Mouse (Mus musculus): ENCODE results near the gene Gtpbp4.
"Not testable (repeated sequence)": the region's sequence is repeated elsewhere in the genome, so short reads cannot be mapped to it uniquely, and the experiment has no call there.

Gtpbp4 gene

GRCm38 (mm10) chr13:8972369-8972768 is 23.5 kb downstream of the Gtpbp4 start:
- no peak for DNase-seq (ENCODE audit: low spot score in 2 of 2)

GRCm38 (mm10) chr13:8967742-8968141 is 28.1 kb downstream of the Gtpbp4 start:
- DNase-seq (ENCODE audit: low spot score in 2 of 2) = no peak

GRCm38 (mm10) chr13:8965224-8965623 is 30.7 kb downstream of the Gtpbp4 start:
- DNase-seq (ENCODE audit: low spot score in 2 of 2) = no peak

- DNase-seq (ENCODE audit: low spot score in 2 of 2) = not testable (repeated sequence)
Observed at GRCm38 (mm10) chr13:8962266-8962665, 33.6 kb downstream of the Gtpbp4 start.

- DNase-seq (ENCODE audit: low spot score in 2 of 2) = not testable (repeated sequence)
Observed at GRCm38 (mm10) chr13:8961128-8961888, 34.6 kb downstream of the Gtpbp4 start.

GRCm38 (mm10) chr13:8959554-8959953 is 36.3 kb downstream of the Gtpbp4 start:
- DNase-seq (ENCODE audit: low spot score in 2 of 2) = not testable (repeated sequence)

GRCm38 (mm10) chr13:8959058-8959457 is 36.8 kb downstream of the Gtpbp4 start:
- DNase-seq (ENCODE audit: low spot score in 2 of 2) = not testable (repeated sequence)

GRCm38 (mm10) chr13:8956873-8957272 is 39.0 kb downstream of the Gtpbp4 start:
- DNase-seq (ENCODE audit: low spot score in 2 of 2) = not testable (repeated sequence)

- not testable (repeated sequence) for DNase-seq (ENCODE audit: low spot score in 2 of 2)
Observed at GRCm38 (mm10) chr13:8955127-8955526, 40.8 kb downstream of the Gtpbp4 start.

GRCm38 (mm10) chr13:8952563-8952962 is 43.3 kb downstream of the Gtpbp4 start, which contains the start of gene Idi2:
Gene Idi2, plus strand, starts transcription at chr13:8952863.
- not testable (repeated sequence) for DNase-seq (ENCODE audit: low spot score in 2 of 2)

- DNase-seq (ENCODE audit: low spot score in 2 of 2) = not testable (repeated sequence)
Observed at GRCm38 (mm10) chr13:8948131-8948530, 47.8 kb downstream of the Gtpbp4 start, which contains the start of gene Gm9745. Gene Gm9745, minus strand, starts transcription at chr13:8948231.

- not testable (repeated sequence) for DNase-seq (ENCODE audit: low spot score in 2 of 2)
Observed at GRCm38 (mm10) chr13:8943828-8944227, 52.1 kb downstream of the Gtpbp4 start.

- not testable (repeated sequence) for DNase-seq (ENCODE audit: low spot score in 2 of 2)
Observed at GRCm38 (mm10) chr13:8941701-8942100, 54.2 kb downstream of the Gtpbp4 start.

- DNase-seq (ENCODE audit: low spot score in 2 of 2) = not testable (repeated sequence)
Observed at GRCm38 (mm10) chr13:8941110-8941509, 54.8 kb downstream of the Gtpbp4 start.

- not testable (repeated sequence) for DNase-seq (ENCODE audit: low spot score in 2 of 2)
Observed at GRCm38 (mm10) chr13:8937611-8938140, 58.2 kb downstream of the Gtpbp4 start.

GRCm38 (mm10) chr13:8933499-8933898 is 62.4 kb downstream of the Gtpbp4 start:
- no peak for DNase-seq (ENCODE audit: low spot score in 2 of 2)
